Mouse (Mus musculus): Measurements from ENCODE around the gene Lrp1. TPM values are rescaled to one million over a fixed set of nuclear protein-coding genes. Genes with fewer than 3 reads are reported as not detected.

Lrp1 gene
- total and polyA plus RNA-seq, 3 experiments = 74.0 to 83.7 (median 79.5) TPM

- intact Hi-C loops (cut with DNase I) = no loop called here
- no peak for TF ChIP-seq CTCF (IDR thresholded peaks at IDR 0.05)
- no peak for TF ChIP-seq EP300 (IDR thresholded peaks at IDR 0.05; ENCODE audit: insufficient read depth, low read depth, low read length)
- TF ChIP-seq POLR2A (IDR thresholded peaks at IDR 0.05; ENCODE audit: insufficient read depth, low read depth, low read length) = no peak
- no peaks in the 10 kb centered on the region for H3K79me2 ChIP-seq (replicated peaks; ENCODE audit: control insufficient read depth, insufficient read depth, low read length)
- no peak overlapping the region for H3K9ac ChIP-seq (ENCODE audit: low read depth, low read length)
- no peaks in the 10 kb centered on the region for H3K36me3 ChIP-seq (ENCODE audit: control insufficient read depth, insufficient read depth, low read length)
- 94% methylated on average over 9 of the region's 9 CpGs for WGBS
- DNase-seq = no peak
- no peaks in the 10 kb centered on the region for H3K27me3 ChIP-seq (ENCODE audit: control insufficient read depth, insufficient read depth, low read length)
- no peak overlapping the region for H3K27ac ChIP-seq
- H3K4me1 ChIP-seq (ENCODE audit: control insufficient read depth, insufficient read depth, low read length) = peaks cover 8% of the 10 kb centered on the region
- H3K4me3 ChIP-seq = no peak overlapping the region
These were observed 15.2 kb downstream of the Lrp1 start for GRCm38 (mm10) chr10:127605756-127606155.

- 65% methylated on average over 8 of the region's 8 CpGs for WGBS
- H3K36me3 ChIP-seq (ENCODE audit: control insufficient read depth, insufficient read depth, low read length) = no peaks in the 10 kb centered on the region
- no peak overlapping the region for H3K9ac ChIP-seq (ENCODE audit: low read depth, low read length)
- H3K27ac ChIP-seq = peak overlapping the region; percentile 34; the same call in 1 of the 2 replicates
- H3K4me3 ChIP-seq = no peak overlapping the region
- no peaks in the 10 kb centered on the region for H3K79me2 ChIP-seq (replicated peaks; ENCODE audit: control insufficient read depth, insufficient read depth, low read length)
- DNase-seq = no peak
- peaks cover 10% of the 10 kb centered on the region for H3K4me1 ChIP-seq (ENCODE audit: control insufficient read depth, insufficient read depth, low read length)
- H3K27me3 ChIP-seq (ENCODE audit: control insufficient read depth, insufficient read depth, low read length) = no peaks in the 10 kb centered on the region
- TF ChIP-seq POLR2A (IDR thresholded peaks at IDR 0.05; ENCODE audit: insufficient read depth, low read depth, low read length) (no peak), EP300 (IDR thresholded peaks at IDR 0.05; ENCODE audit: insufficient read depth, low read depth, low read length) (no peak), CTCF (IDR thresholded peaks at IDR 0.05) (no peak)
- intact Hi-C loops (cut with DNase I) = no loop called here
These were observed 15.7 kb downstream of the Lrp1 start for GRCm38 (mm10) chr10:127605251-127605547.

- no peaks in the 10 kb centered on the region for H3K36me3 ChIP-seq (ENCODE audit: control insufficient read depth, insufficient read depth, low read length)
- H3K27ac ChIP-seq = peak overlapping the region; percentile 34; the same call in 1 of the 2 replicates
These were observed 16.3 kb downstream of the Lrp1 start for GRCm38 (mm10) chr10:127604465-127605250.

GRCm38 (mm10) chr10:127603437-127604371 is 17.2 kb downstream of the Lrp1 start:
- H3K9ac ChIP-seq (ENCODE audit: low read depth, low read length) = no peak overlapping the region
- WGBS = 63% methylated on average over 13 of the region's 13 CpGs

More at GRCm38 (mm10) chr10:127604465-127605250, 16.3 kb downstream of the Lrp1 start:
- H3K27me3 ChIP-seq (ENCODE audit: control insufficient read depth, insufficient read depth, low read length) = no peaks in the 10 kb centered on the region
- intact Hi-C loops (cut with DNase I) = no loop called here
- 33% methylated on average over 15 of the region's 15 CpGs for WGBS
- peak; percentile 72 to 78 for DNase-seq
- no peak for TF ChIP-seq POLR2A (IDR thresholded peaks at IDR 0.05; ENCODE audit: insufficient read depth, low read depth, low read length)
- TF ChIP-seq CTCF (IDR thresholded peaks at IDR 0.05) = no peak
- TF ChIP-seq EP300 (IDR thresholded peaks at IDR 0.05; ENCODE audit: insufficient read depth, low read depth, low read length) = no peak; the same call in 1 of the 2 replicates
- H3K4me1 ChIP-seq (ENCODE audit: control insufficient read depth, insufficient read depth, low read length) = peaks cover 12% of the 10 kb centered on the region
- H3K9ac ChIP-seq (ENCODE audit: low read depth, low read length) = no peak overlapping the region
- H3K79me2 ChIP-seq (replicated peaks; ENCODE audit: control insufficient read depth, insufficient read depth, low read length) = no peaks in the 10 kb centered on the region
- no peak overlapping the region for H3K4me3 ChIP-seq

GRCm38 (mm10) chr10:127602194-127602593 is 18.8 kb downstream of the Lrp1 start:
- Histone ChIP-seq H3K36me3 (ENCODE audit: control insufficient read depth, insufficient read depth, low read length) (no peaks in the 10 kb centered on the region), H3K4me3 (no peak overlapping the region), H3K4me1 (ENCODE audit: control insufficient read depth, insufficient read depth, low read length) (peaks cover 21% of the 10 kb centered on the region), H3K27me3 (ENCODE audit: control insufficient read depth, insufficient read depth, low read length) (no peaks in the 10 kb centered on the region), H3K79me2 (replicated peaks; ENCODE audit: control insufficient read depth, insufficient read depth, low read length) (no peaks in the 10 kb centered on the region), H3K27ac (no peak overlapping the region), H3K9ac (ENCODE audit: low read depth, low read length) (no peak overlapping the region)
- DNase-seq = no peak
- 89% methylated on average over 6 of the region's 6 CpGs for WGBS
- no peak for TF ChIP-seq POLR2A (IDR thresholded peaks at IDR 0.05; ENCODE audit: insufficient read depth, low read depth, low read length)
- TF ChIP-seq EP300 (IDR thresholded peaks at IDR 0.05; ENCODE audit: insufficient read depth, low read depth, low read length) = no peak
- no peak for TF ChIP-seq CTCF (IDR thresholded peaks at IDR 0.05)
- intact Hi-C loops (cut with DNase I) = no loop called here

More at GRCm38 (mm10) chr10:127603437-127604371, 17.2 kb downstream of the Lrp1 start:
- no peak overlapping the region; the same call in none of the 2 replicates for H3K27ac ChIP-seq
- TF ChIP-seq CTCF (IDR thresholded peaks at IDR 0.05) (no peak), EP300 (IDR thresholded peaks at IDR 0.05; ENCODE audit: insufficient read depth, low read depth, low read length) (no peak)
- H3K36me3 ChIP-seq (ENCODE audit: control insufficient read depth, insufficient read depth, low read length) = no peaks in the 10 kb centered on the region
- H3K79me2 ChIP-seq (replicated peaks; ENCODE audit: control insufficient read depth, insufficient read depth, low read length) = no peaks in the 10 kb centered on the region
- intact Hi-C loops (cut with DNase I) = no loop called here
- H3K4me3 ChIP-seq = no peak overlapping the region
- DNase-seq = no peak
- no peaks in the 10 kb centered on the region for H3K27me3 ChIP-seq (ENCODE audit: control insufficient read depth, insufficient read depth, low read length)
- peaks cover 18% of the 10 kb centered on the region for H3K4me1 ChIP-seq (ENCODE audit: control insufficient read depth, insufficient read depth, low read length)

Data from heart, adult 2 months (tissue).